Mouse (Mus musculus): ENCODE measurements around the gene Denr. TPM values are rescaled to one million over a fixed set of nuclear protein-coding genes. Genes with fewer than 3 reads are reported as not detected.

Denr gene
- 143 and 146 TPM in 2 replicates for polyA plus RNA-seq (2015; fragmentation: Nextera tagmentation; extraction: Ambion mirVana)

DNA sequence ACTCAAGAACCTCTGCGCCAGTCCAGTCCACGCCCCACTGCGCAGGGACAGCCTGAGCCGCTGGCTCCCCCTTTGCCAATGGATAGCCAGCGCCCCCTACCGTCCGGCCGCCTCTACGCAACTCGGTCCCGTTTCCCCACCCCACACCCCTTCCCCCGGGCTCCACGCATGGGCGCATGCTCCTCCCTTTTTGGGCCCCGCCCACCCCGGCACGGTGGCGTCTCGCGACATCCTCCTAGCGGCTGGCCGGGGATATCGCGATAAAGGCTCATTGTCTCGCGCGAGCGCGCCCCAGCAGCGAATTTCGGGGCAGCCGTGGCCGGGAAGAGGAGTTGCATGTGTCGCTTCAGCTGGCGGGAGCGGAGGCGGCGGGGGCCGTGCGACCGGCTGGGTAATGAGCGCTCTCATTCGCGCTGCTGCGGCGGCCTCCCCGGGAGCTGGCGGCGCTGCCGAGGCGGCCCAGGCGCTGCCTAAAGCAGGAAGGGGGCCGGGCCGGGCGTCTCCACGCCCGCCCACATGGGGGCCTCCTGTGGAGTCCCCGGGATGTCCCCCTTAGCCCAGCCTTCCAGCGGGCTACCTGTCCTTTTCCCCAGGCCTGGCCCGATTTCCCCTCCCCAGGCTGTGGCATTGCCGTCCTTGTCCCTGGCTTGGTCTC, at the start of gene Denr:
Gene Denr (plus strand): TSS at position 200 of the 655 bp plus-strand sequence.
- Histone ChIP-seq H3K4me3 (peak within 1 kb of the TSS; percentile 92), H3K4me1 (peaks cover 21% of the 10 kb centered on the region), H3K9ac (replicated peaks) (peak within 1 kb of the TSS; percentile 99), H3K27me3 (no peaks in the 10 kb centered on the region), H3K9me3 (no peaks in the 10 kb centered on the region), H3K27ac (replicated peaks) (peak within 1 kb of the TSS; percentile 87), H3K4me2 (replicated peaks) (peak within 1 kb of the TSS; percentile 94), H3K36me3 (peaks cover 22% of the 10 kb centered on the region; the same call in 1 of the 2 replicates)
- ATAC-seq (replicated peaks) = peak; percentile 95
- under 1% methylated on average over 58 of the region's 61 CpGs for WGBS

DNA sequence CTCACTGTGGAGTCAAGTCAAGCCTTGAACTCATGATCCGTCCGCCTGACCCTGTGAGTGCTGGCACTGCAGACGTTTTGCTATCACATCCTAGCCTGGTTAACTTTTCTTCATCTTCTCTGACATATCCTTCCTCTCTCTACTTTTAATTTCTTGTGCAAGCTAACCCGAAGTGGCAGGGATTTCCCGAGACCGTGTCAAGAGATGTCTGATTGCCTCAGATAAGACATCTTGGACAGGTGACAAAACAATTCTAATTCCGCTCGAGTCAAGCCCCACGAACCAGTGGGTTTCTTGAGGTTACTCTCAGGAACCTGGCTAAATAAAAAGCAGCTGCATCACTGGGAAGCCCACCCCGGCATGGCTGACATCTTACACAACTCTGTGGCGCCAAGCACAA, 48.2 kb upstream of the Denr start:
- H3K4me1 ChIP-seq = no peaks in the 10 kb centered on the region
- H3K27me3 ChIP-seq = no peaks in the 10 kb centered on the region
- no peak overlapping the region for H3K4me2 ChIP-seq (replicated peaks)
- H3K36me3 ChIP-seq = no peaks in the 10 kb centered on the region
- 89% methylated on average over 11 of the region's 11 CpGs for WGBS
- no peak overlapping the region for H3K4me3 ChIP-seq
- ATAC-seq (replicated peaks) = no peak
- H3K27ac ChIP-seq (replicated peaks) = no peak overlapping the region
- H3K9me3 ChIP-seq = no peaks in the 10 kb centered on the region
- H3K9ac ChIP-seq (replicated peaks) = no peak overlapping the region

DNA sequence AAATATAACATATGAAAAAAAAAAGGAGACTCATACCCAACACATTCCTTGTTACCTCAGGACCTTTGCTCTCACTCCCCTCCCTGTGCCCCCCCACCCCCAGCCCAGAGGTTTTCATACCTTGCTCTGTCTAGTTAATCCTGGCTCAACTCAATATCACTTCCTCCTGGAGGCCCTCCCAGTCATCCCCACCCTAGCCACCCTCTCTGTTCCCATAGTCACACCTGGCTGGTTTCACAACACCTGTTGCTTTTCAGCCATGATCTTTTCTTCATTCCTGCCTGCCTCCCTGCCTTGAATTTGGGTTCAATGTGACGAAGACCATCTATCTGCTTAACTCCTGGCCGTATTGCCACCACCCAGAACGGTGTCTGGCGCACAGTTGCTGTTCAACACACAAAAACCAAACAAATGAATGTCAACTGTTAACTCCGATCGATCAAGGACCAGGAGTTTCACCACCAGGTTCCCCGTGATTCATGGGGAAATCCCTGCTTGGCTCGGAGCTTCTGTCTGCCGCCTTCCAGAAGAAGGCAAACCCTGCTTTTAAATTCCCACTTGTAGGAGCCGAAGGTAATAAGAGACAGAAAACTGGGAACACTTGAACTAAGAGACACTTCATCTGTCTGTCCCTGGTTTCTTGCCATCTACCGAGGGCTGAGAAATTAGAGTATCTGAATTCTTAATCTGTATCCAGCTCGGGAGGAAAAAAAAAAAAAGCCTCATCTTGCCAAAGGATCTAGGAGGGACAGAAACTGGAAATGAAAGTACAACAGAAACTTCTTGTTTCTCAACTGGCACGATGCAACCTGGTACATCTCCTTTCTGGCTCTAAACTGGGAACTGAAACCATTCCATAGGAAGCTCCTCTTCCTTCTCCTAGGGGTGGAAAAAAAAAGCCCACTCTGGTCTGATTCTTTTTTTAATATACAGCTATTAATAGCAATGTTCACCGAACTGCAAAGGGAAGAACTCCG, 44.3 kb upstream of the Denr start:
- Histone ChIP-seq H3K36me3 (no peaks in the 10 kb centered on the region), H3K9ac (replicated peaks) (no peak overlapping the region), H3K27ac (replicated peaks) (no peak overlapping the region), H3K4me1 (no peaks in the 10 kb centered on the region), H3K4me2 (replicated peaks) (no peak overlapping the region), H3K27me3 (no peaks in the 10 kb centered on the region), H3K4me3 (no peak overlapping the region), H3K9me3 (no peaks in the 10 kb centered on the region)
- no peak for ATAC-seq (replicated peaks)
- WGBS = 84% methylated on average over 15 of the region's 15 CpGs

DNA sequence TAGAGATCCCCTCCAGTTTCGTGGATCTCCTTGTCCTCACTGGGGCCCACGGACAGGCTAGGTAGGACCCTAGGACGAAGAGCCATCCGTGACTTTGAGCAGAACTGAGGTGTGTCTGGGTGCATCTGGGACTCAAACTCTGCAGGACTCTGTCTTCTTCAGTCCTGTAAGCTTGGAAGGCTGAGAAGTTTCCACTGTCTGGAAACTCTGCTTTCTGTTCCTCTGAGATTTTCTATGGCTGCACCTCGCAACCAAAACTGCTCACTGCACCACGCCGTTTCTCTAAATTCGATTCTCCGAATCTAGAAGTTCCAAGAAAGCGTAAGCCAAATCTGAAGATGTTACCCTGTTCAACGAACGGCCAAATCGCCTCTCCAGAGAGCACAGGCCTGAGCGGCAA, 43.0 kb upstream of the Denr start:
- Histone ChIP-seq H3K36me3 (no peaks in the 10 kb centered on the region), H3K4me1 (no peaks in the 10 kb centered on the region), H3K9me3 (no peaks in the 10 kb centered on the region), H3K4me3 (no peak overlapping the region), H3K9ac (replicated peaks) (no peak overlapping the region), H3K4me2 (replicated peaks) (no peak overlapping the region), H3K27me3 (no peaks in the 10 kb centered on the region), H3K27ac (replicated peaks) (no peak overlapping the region)
- ATAC-seq (replicated peaks) = no peak
- 88% methylated on average over 14 of the region's 14 CpGs for WGBS

DNA sequence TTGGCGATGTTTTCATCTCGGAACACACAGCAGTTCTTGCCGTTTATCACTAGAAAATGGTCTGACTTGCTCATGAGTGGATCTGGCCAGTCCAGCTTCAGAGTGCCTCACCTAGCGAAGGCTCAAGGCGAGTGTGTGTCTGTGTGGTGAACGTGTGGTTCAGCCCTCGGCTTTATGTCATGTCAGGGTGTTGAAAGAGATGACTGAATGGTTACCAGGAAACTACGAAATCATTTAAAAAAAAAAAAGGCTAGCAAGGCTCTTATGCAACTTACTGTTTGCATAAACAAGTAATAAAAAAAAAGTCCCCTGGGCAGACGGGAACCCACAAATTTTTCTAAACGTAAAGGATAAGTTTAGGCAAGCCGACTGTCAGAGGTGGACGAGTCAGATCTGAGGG, 41.6 kb upstream of the Denr start, which contains the start of gene Hcar2:
Gene Hcar2 (minus strand): TSS at position 135 of the 400 bp plus-strand sequence.
- 84% methylated on average over 12 of the region's 12 CpGs for WGBS
- no peak within 1 kb of the TSS for H3K9ac ChIP-seq (replicated peaks)
- no peak within 1 kb of the TSS for H3K4me2 ChIP-seq (replicated peaks)
- no peaks in the 10 kb centered on the region for H3K4me1 ChIP-seq
- H3K36me3 ChIP-seq = no peaks in the 10 kb centered on the region
- H3K9me3 ChIP-seq = no peaks in the 10 kb centered on the region
- ATAC-seq (replicated peaks) = no peak
- no peak within 1 kb of the TSS for H3K27ac ChIP-seq (replicated peaks)
- H3K27me3 ChIP-seq = no peaks in the 10 kb centered on the region
- no peak within 1 kb of the TSS for H3K4me3 ChIP-seq

DNA sequence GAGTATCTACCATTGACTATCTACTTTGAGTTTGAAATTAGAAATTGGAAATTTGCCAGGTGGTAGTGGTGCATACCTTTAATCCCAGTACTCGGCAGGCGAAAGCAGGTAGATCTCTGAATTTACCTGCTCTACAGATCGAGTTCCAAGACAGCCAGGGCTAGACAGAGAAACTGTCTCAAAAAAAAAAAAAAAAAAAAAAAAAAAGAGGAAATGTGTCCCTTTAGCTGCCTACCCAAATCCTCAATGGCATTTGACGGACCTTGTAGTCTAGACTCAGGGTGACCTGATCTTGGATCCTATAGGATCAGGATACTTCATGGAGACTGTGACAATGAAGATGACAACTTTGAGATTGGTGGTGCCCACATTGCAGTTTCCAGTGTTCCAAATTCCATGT, 40.5 kb upstream of the Denr start:
- WGBS = 85% methylated on average over 4 of the region's 4 CpGs
- no peak overlapping the region for H3K4me2 ChIP-seq (replicated peaks)
- H3K27me3 ChIP-seq = no peaks in the 10 kb centered on the region
- no peaks in the 10 kb centered on the region for H3K4me1 ChIP-seq
- H3K36me3 ChIP-seq = no peaks in the 10 kb centered on the region
- H3K9me3 ChIP-seq = no peaks in the 10 kb centered on the region
- no peak overlapping the region for H3K9ac ChIP-seq (replicated peaks)
- no peak overlapping the region for H3K27ac ChIP-seq (replicated peaks)
- H3K4me3 ChIP-seq = no peak overlapping the region
- ATAC-seq (replicated peaks) = no peak

DNA sequence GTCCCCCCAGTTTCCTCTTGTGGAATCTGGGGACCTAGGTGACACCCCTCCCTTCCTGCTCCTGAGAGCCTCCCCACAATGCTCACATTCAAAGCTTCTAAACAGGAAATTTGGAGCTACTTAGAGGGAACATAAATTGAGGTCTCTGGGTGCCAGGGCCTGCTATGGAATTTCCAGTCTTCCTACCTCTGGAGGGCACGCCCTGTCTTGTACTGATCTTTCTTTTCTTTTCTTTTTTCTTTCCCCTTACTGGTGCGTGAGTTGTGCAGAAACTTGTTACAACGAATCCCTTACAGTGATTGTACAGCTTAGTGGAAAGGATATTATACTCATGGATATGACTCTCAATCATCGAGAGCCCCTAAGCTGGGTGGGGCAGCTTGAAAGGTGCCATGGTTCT, 37.4 kb upstream of the Denr start:
- 85% methylated on average over 4 of the region's 4 CpGs for WGBS
- Histone ChIP-seq H3K27ac (replicated peaks) (no peak overlapping the region), H3K27me3 (no peaks in the 10 kb centered on the region), H3K4me2 (replicated peaks) (no peak overlapping the region), H3K9me3 (no peaks in the 10 kb centered on the region), H3K4me1 (no peaks in the 10 kb centered on the region), H3K4me3 (no peak overlapping the region), H3K36me3 (no peaks in the 10 kb centered on the region), H3K9ac (replicated peaks) (no peak overlapping the region)
- ATAC-seq (replicated peaks) = no peak

DNA sequence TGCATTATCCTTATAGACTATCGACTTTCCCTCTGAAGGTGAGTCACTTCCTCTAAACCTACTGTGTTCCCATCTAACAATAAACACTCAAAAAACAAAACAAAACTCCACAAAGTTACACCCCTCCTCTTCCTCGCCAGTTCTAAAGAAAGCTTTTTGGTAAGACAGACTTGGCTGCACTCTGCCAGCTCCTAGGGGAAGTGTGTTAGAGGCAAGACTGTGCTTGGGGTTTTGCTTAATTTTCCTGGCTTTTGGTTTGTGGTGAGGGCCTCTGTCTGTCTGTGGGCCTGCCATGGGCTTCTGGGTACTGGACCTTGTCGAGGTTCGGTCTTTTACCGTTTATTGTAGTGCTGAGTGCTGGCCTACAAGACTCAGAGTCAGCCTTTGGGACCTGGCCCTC, 32.8 kb upstream of the Denr start:
- ATAC-seq (replicated peaks) = no peak
- no peak overlapping the region for H3K4me2 ChIP-seq (replicated peaks)
- no peak overlapping the region for H3K9ac ChIP-seq (replicated peaks)
- H3K27ac ChIP-seq (replicated peaks) = no peak overlapping the region
- no peaks in the 10 kb centered on the region for H3K9me3 ChIP-seq
- H3K36me3 ChIP-seq = no peaks in the 10 kb centered on the region
- no peaks in the 10 kb centered on the region for H3K4me1 ChIP-seq
- 89% methylated on average over 5 of the region's 5 CpGs for WGBS
- H3K27me3 ChIP-seq = no peaks in the 10 kb centered on the region
- H3K4me3 ChIP-seq = no peak overlapping the region

DNA sequence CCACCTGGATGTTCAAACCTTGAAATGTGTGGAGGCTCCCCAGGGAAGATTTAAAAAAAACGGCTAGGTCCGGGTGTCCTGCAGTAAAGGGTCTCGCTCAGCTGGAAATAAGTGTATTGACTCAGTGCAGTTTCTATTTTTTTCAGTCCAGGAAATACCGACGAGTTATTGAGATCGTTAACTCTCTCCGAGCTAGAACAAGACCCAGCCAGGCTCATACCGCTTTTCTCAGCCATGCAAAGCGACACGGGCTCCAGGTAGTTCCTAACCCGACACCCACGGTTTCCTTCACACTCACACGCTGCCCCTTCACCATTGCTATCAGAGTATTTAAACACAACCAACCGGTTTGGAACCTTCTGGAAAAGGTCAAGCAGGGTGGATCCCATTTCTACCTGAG, 28.9 kb upstream of the Denr start:
- WGBS = 55% methylated on average over 14 of the region's 14 CpGs
- H3K9ac ChIP-seq (replicated peaks) = no peak overlapping the region
- H3K4me1 ChIP-seq = no peaks in the 10 kb centered on the region
- H3K27me3 ChIP-seq = no peaks in the 10 kb centered on the region
- no peak overlapping the region for H3K27ac ChIP-seq (replicated peaks)
- ATAC-seq (replicated peaks) = no peak
- no peaks in the 10 kb centered on the region for H3K36me3 ChIP-seq
- no peak overlapping the region for H3K4me2 ChIP-seq (replicated peaks)
- no peak overlapping the region for H3K4me3 ChIP-seq
- no peaks in the 10 kb centered on the region for H3K9me3 ChIP-seq

DNA sequence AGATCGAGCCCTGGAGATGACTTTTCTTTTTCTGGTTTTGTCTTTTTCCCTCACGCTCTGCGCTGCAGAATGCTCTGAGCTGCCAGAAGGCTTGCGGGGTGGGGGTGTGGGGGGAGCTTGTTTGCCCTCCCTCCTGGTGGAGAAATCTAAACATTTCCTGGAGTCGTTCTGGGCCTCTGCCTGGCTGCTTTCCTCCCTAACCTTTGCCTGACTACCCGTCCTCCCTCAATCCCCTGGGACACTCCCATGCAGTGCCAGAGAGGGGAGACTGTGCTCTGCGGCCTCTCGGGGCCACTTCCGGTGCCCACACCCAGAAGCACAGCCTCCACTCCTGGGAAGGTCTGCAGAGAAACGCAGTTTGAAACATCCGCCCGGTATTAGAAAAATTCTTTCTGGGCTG, 27.0 kb upstream of the Denr start, which contains the start of gene Hcar1:
Gene Hcar1 (minus strand): TSS at position 93 of the 400 bp plus-strand sequence.
- no peak for ATAC-seq (replicated peaks)
- H3K9me3 ChIP-seq = no peaks in the 10 kb centered on the region
- no peak within 1 kb of the TSS for H3K9ac ChIP-seq (replicated peaks)
- H3K4me3 ChIP-seq = no peak within 1 kb of the TSS
- H3K4me2 ChIP-seq (replicated peaks) = no peak within 1 kb of the TSS
- no peaks in the 10 kb centered on the region for H3K27me3 ChIP-seq
- H3K27ac ChIP-seq (replicated peaks) = no peak within 1 kb of the TSS
- H3K4me1 ChIP-seq = no peaks in the 10 kb centered on the region
- WGBS = 70% methylated on average over 12 of the region's 12 CpGs
- H3K36me3 ChIP-seq = no peaks in the 10 kb centered on the region

DNA sequence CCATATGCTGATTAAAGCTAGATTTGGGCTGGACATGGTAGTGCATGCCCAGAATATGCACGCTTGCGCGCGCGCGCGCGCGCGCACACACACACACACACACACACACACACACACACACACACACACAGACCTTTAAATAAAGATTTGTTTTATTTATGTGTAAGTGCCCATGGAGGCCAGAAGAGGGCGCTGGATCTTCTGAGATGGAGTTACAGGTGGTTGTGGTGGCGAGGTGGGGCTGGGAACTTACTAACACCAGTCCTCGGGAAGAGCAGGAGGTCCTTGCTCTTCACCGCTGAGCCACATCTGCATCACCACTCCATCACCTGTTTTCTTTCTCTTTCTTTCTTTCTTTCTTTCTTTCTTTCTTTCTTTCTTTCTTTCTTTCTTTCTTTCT, 26.2 kb upstream of the Denr start:
- Histone ChIP-seq H3K9me3 (no peaks in the 10 kb centered on the region), H3K27me3 (no peaks in the 10 kb centered on the region), H3K4me1 (no peaks in the 10 kb centered on the region), H3K27ac (replicated peaks) (no peak overlapping the region), H3K4me3 (no peak overlapping the region), H3K4me2 (replicated peaks) (no peak overlapping the region), H3K9ac (replicated peaks) (no peak overlapping the region), H3K36me3 (no peaks in the 10 kb centered on the region)
- WGBS = 77% methylated on average over 14 of the region's 14 CpGs
- no peak for ATAC-seq (replicated peaks)

DNA sequence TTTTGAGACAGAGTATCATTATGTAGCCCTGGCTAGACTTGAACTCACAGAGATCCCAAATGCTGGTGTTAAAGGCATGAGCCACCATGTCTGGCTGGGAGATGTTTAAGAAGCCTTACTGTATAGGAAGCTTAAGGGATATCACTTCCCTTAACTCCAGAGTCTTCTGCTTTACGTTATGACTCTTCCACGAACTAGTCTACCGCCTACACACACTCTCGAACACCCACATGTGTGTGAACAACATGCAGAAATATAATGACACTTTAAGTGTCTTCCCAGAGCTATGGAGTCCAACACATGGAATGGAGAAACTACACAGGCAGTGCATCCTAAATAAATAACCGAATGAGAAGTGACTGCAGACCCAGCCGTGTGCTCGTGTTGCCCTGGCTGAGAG, 23.1 kb upstream of the Denr start:
- Histone ChIP-seq H3K9me3 (no peaks in the 10 kb centered on the region), H3K36me3 (no peaks in the 10 kb centered on the region), H3K27me3 (no peaks in the 10 kb centered on the region), H3K4me1 (no peaks in the 10 kb centered on the region), H3K4me3 (no peak overlapping the region), H3K4me2 (replicated peaks) (no peak overlapping the region), H3K27ac (replicated peaks) (no peak overlapping the region), H3K9ac (replicated peaks) (no peak overlapping the region)
- ATAC-seq (replicated peaks) = no peak
- 86% methylated on average over 7 of the region's 7 CpGs for WGBS

Data from forebrain, embryonic 15.5 days (tissue).